Mouse (Mus musculus) C2C12 (cell line): ENCODE data around the gene Cd300lb. TPM values are rescaled to one million over a fixed set of nuclear protein-coding genes. Genes with fewer than 3 reads are reported as not detected.

Experiments
- H3K27me3 ChIP-seq: one replicate; pipeline ENCODE4 v1.6.1; 2011; ENCODE audit not compliant: control insufficient read depth, insufficient read depth, insufficient read length
- H3K36me3 ChIP-seq: one replicate; pipeline ENCODE4 v1.6.1; 2011; ENCODE audit not compliant: control insufficient read depth, insufficient read depth
- H3K4me3 ChIP-seq: one replicate; pipeline ENCODE4 v1.5.1; 2011; ENCODE audit warnings: mild to moderate bottlenecking, control low read depth; ENCODE audit not compliant: poor library complexity, insufficient read depth, severe bottlenecking
- H3K79me2 ChIP-seq: one replicate; pipeline ENCODE4 v1.6.1; 2011; ENCODE audit not compliant: control insufficient read depth, insufficient read depth
- H3K79me3 ChIP-seq: one replicate; pipeline ENCODE4 v1.6.1; 2011; ENCODE audit warnings: low read depth, control low read depth
- H3ac ChIP-seq: one replicate; pipeline ENCODE3; 2011; ENCODE audit warnings: low read depth; ENCODE audit not compliant: control insufficient read depth, insufficient read length
- CEBPB ChIP-seq: IDR thresholded peaks from one replicate; pipeline ENCODE4 v1.6.1; 2011; ENCODE audit warnings: low read depth, mild to moderate bottlenecking, control low read depth, moderate library complexity
- CTCF ChIP-seq: IDR thresholded peaks from one replicate; pipeline ENCODE4 v1.5.1; 2011; ENCODE audit not compliant: control insufficient read depth, insufficient read depth, insufficient read length
- FOSL1 ChIP-seq: IDR thresholded peaks from one replicate; pipeline ENCODE4 v1.8.0; 2011; ENCODE audit warnings: mild to moderate bottlenecking, low read length; ENCODE audit not compliant: poor library complexity, insufficient read depth, severe bottlenecking
- MAX ChIP-seq: IDR thresholded peaks from one replicate; pipeline ENCODE4 v1.6.1; 2011; ENCODE audit warnings: mild to moderate bottlenecking, control low read depth
- MYOD1 ChIP-seq: IDR thresholded peaks from one replicate; pipeline ENCODE4 v1.6.1; 2011; ENCODE audit warnings: low read depth; ENCODE audit not compliant: control insufficient read depth, insufficient read length
- MYOG ChIP-seq: IDR thresholded peaks from one replicate; pipeline ENCODE4 v1.6.1; 2011; ENCODE audit not compliant: control insufficient read depth, insufficient read length; ENCODE audit errors: extremely low read depth
- USF1 ChIP-seq: IDR thresholded peaks from one replicate; pipeline ENCODE4 v1.6.1; 2011; ENCODE audit warnings: low read depth, mild to moderate bottlenecking, control low read depth, moderate library complexity
- polyA plus RNA-seq: library from polyadenylated mRNA; unstranded; fragments of >200 nt; fragmentation: generic; extraction: Trizol; gene quantifications from one replicate; pipeline ENCODE4 v1.2.1, GENCODE M21; 2012; ENCODE audit warnings: missing spikeins

Gene Cd300lb
- polyA plus RNA-seq, 1 experiment: 0.76 TPM

GRCm38 (mm10) chr11:114880185-114880584, 54.0 kb downstream of the Cd300lb start:
- Histone ChIP-seq H3K79me3 (no peaks in the 10 kb centered on the region), H3K4me3 (no peak overlapping the region), H3K79me2 (no peaks in the 10 kb centered on the region), H3K27me3 (no peaks in the 10 kb centered on the region), H3K36me3 (no peaks in the 10 kb centered on the region), H3ac (no peak overlapping the region)
- TF ChIP-seq MYOG: no peak
- TF ChIP-seq MYOD1: no peak
- no peak for TF ChIP-seq MAX
- TF ChIP-seq USF1: no peak
- TF ChIP-seq CEBPB: no peak
- TF ChIP-seq FOSL1: no peak
- no peak for TF ChIP-seq CTCF

- H3K27me3 ChIP-seq: no peaks in the 10 kb centered on the region
- H3K79me3 ChIP-seq: no peaks in the 10 kb centered on the region
- no peaks in the 10 kb centered on the region for H3K79me2 ChIP-seq
- H3K36me3 ChIP-seq: no peaks in the 10 kb centered on the region
- H3K4me3 ChIP-seq: no peak overlapping the region
- TF ChIP-seq FOSL1 (no peak), MYOD1 (no peak), USF1 (no peak), MAX (no peak), MYOG (no peak), CTCF (no peak), CEBPB (no peak)
- H3ac ChIP-seq: no peak overlapping the region
These were observed 54.5 kb downstream of the Cd300lb start for GRCm38 (mm10) chr11:114879666-114880065.

GRCm38 (mm10) chr11:114877145-114877544, 57.0 kb downstream of the Cd300lb start:
- TF ChIP-seq MYOD1: no peak
- TF ChIP-seq MAX: no peak
- no peak for TF ChIP-seq MYOG
- TF ChIP-seq FOSL1: no peak
- no peak for TF ChIP-seq CEBPB
- peak; percentile 26 for TF ChIP-seq CTCF
- peak overlapping the region; percentile 18 for H3ac ChIP-seq
- no peak overlapping the region for H3K4me3 ChIP-seq
- H3K27me3 ChIP-seq: no peaks in the 10 kb centered on the region
- no peaks in the 10 kb centered on the region for H3K79me2 ChIP-seq
- no peaks in the 10 kb centered on the region for H3K79me3 ChIP-seq
- H3K36me3 ChIP-seq: no peaks in the 10 kb centered on the region

- no peak for TF ChIP-seq MAX
- no peak for TF ChIP-seq FOSL1
- no peak for TF ChIP-seq CTCF
- TF ChIP-seq MYOG: no peak
- TF ChIP-seq CEBPB: no peak
- TF ChIP-seq MYOD1: no peak
- no peak for TF ChIP-seq USF1
- Histone ChIP-seq H3ac (no peak overlapping the region), H3K36me3 (no peaks in the 10 kb centered on the region)
These were observed 57.6 kb downstream of the Cd300lb start for GRCm38 (mm10) chr11:114876621-114877020.

GRCm38 (mm10) chr11:114876176-114876575, 58.0 kb downstream of the Cd300lb start:
- Histone ChIP-seq H3K36me3 (no peaks in the 10 kb centered on the region), H3K27me3 (no peaks in the 10 kb centered on the region), H3K79me3 (no peaks in the 10 kb centered on the region), H3ac (no peak overlapping the region), H3K4me3 (no peak overlapping the region), H3K79me2 (no peaks in the 10 kb centered on the region)
- TF ChIP-seq USF1 (no peak), CEBPB (no peak), MAX (no peak)

More at GRCm38 (mm10) chr11:114876621-114877020, 57.6 kb downstream of the Cd300lb start:
- Histone ChIP-seq H3K79me2 (no peaks in the 10 kb centered on the region), H3K27me3 (no peaks in the 10 kb centered on the region), H3K4me3 (no peak overlapping the region), H3K79me3 (no peaks in the 10 kb centered on the region)

- H3K79me3 ChIP-seq: no peaks in the 10 kb centered on the region
These were observed 58.8 kb downstream of the Cd300lb start for GRCm38 (mm10) chr11:114875301-114875801.

More at GRCm38 (mm10) chr11:114875301-114875801, 58.8 kb downstream of the Cd300lb start:
- H3K27me3 ChIP-seq: no peaks in the 10 kb centered on the region
- no peak overlapping the region for H3K4me3 ChIP-seq
- TF ChIP-seq CEBPB (no peak), MAX (no peak), MYOD1 (no peak), CTCF (no peak), USF1 (no peak), MYOG (no peak)
- no peaks in the 10 kb centered on the region for H3K79me2 ChIP-seq
- H3K36me3 ChIP-seq: no peaks in the 10 kb centered on the region
- no peak overlapping the region for H3ac ChIP-seq
